Mouse (Mus musculus) kidney, postnatal 0 days (tissue): ENCODE results near the gene Hbb-bt. TPM values are rescaled to one million over a fixed set of nuclear protein-coding genes. Genes with fewer than 3 reads are reported as not detected.

Experiments used
- ATAC-seq: fragments of 200-750 bp; cut with Nextera tagmentation; replicated peaks from 2 replicates; pipeline ENCODE4 v1.8.0; 2017; ENCODE audit warnings: low read depth, moderate number of reproducible peaks, moderate TSS enrichment, moderate library complexity; ENCODE audit not compliant: low FRiP score
- DNase-seq: peaks from one replicate; pipeline ENCODE4 v3.0.0-alpha.2; 2016; ENCODE audit warnings: low spot score
- H3K27ac ChIP-seq: fragments of 300-500 bp; sonication (generic); 2 replicates; pipeline ENCODE4 v1.5.1; 2014; ENCODE audit warnings: mild to moderate bottlenecking
- H3K27me3 ChIP-seq: fragments of 300-500 bp; sonication (generic); 2 replicates; pipeline ENCODE4 v1.6.1; 2014; ENCODE audit warnings: low read length, mixed read lengths; ENCODE audit not compliant: insufficient read depth
- H3K36me3 ChIP-seq: fragments of 300-500 bp; sonication (generic); 2 replicates; pipeline ENCODE4 v1.6.1; 2014; ENCODE audit warnings: low read length, mixed read lengths; ENCODE audit not compliant: insufficient read depth
- H3K4me1 ChIP-seq: fragments of 300-500 bp; sonication (generic); replicated peaks from 2 replicates; pipeline ENCODE4 v1.6.1; 2014; ENCODE audit warnings: antibody characterized with exemption, low read length, mixed read lengths; ENCODE audit not compliant: insufficient read depth
- H3K4me2 ChIP-seq: fragments of 300-500 bp; sonication (generic); 2 replicates; pipeline ENCODE4 v1.6.1; 2014; ENCODE audit warnings: mild to moderate bottlenecking, low read length, moderate library complexity, mixed read lengths
- H3K4me3 ChIP-seq: fragments of 300-500 bp; sonication (generic); replicated peaks from 2 replicates; pipeline ENCODE4 v1.5.1; 2014; ENCODE audit warnings: low read depth, low read length
- H3K9ac ChIP-seq: fragments of 300-500 bp; sonication (generic); 2 replicates; pipeline ENCODE4 v1.6.1; 2014; ENCODE audit warnings: low read depth, low read length
- H3K9me3 ChIP-seq: fragments of 300-500 bp; sonication (generic); replicated peaks from 2 replicates; pipeline ENCODE4 v1.6.1; 2016; ENCODE audit warnings: low read length, inconsistent platforms, mixed read lengths
- CTCF ChIP-seq: IDR thresholded peaks from 2 replicates; pipeline ENCODE4 v1.5.1; 2016; ENCODE audit warnings: antibody characterized with exemption, low read depth, mild to moderate bottlenecking, moderate library complexity
- WGBS: fragments of 180-500 bp; shearing (Covaris S2); extraction: QIAGEN DNeasy Blood & Tissue Kit; methylation state at CpG from one replicate; pipeline ENCODE4 v1.1.7; 2014; 5-methylcytosine and 5-hydroxymethylcytosine counted together
- polyA plus RNA-seq: library from polyadenylated mRNA; unstranded; fragments of >200 nt; fragmentation: Nextera tagmentation; extraction: Ambion mirVana; gene quantifications from 2 replicates; pipeline ENCODE4 v1.2.1, GENCODE M21; 2015

The Hbb-bt gene
- 402 and 408 TPM in 2 replicates for polyA plus RNA-seq

GRCm38 (mm10) chr7:103813766-103814165 is at the start of gene Hbb-bt:
Hbb-bt (minus strand) TSS chr7:103813996.
- Histone ChIP-seq H3K9ac (no peak within 1 kb of the TSS), H3K4me3 (no peak within 1 kb of the TSS), H3K9me3 (no peaks in the 10 kb centered on the region), H3K27ac (no peak within 1 kb of the TSS), H3K27me3 (no peaks in the 10 kb centered on the region), H3K36me3 (no peaks in the 10 kb centered on the region), H3K4me2 (no peak within 1 kb of the TSS), H3K4me1 (no peaks in the 10 kb centered on the region)
- DNase-seq (no peak), ATAC-seq (no peak)
- no peak for TF ChIP-seq CTCF
- 88% methylated on average over 3 of the region's 3 CpGs for WGBS

- no peaks in the 10 kb centered on the region for H3K27me3 ChIP-seq
- H3K4me3 ChIP-seq: no peak overlapping the region
- H3K4me2 ChIP-seq: no peak overlapping the region
- H3K9ac ChIP-seq: no peak overlapping the region
- TF ChIP-seq CTCF: no peak
- WGBS: 79% methylated on average over 3 of the region's 3 CpGs
- H3K4me1 ChIP-seq: no peaks in the 10 kb centered on the region
- no peak overlapping the region for H3K27ac ChIP-seq
- DNase-seq (no peak), ATAC-seq (no peak)
- no peaks in the 10 kb centered on the region for H3K9me3 ChIP-seq
- no peaks in the 10 kb centered on the region for H3K36me3 ChIP-seq
Measured at GRCm38 (mm10) chr7:103861531-103861930, 47.7 kb upstream of the Hbb-bt start.

GRCm38 (mm10) chr7:103860855-103861254 is 47.1 kb upstream of the Hbb-bt start:
- DNase-seq: peak; percentile 1
- H3K4me2 ChIP-seq: no peak overlapping the region

GRCm38 (mm10) chr7:103859076-103859475 is 45.3 kb upstream of the Hbb-bt start:
- 61% methylated on average over 2 of the region's 2 CpGs for WGBS
- H3K27me3 ChIP-seq: no peaks in the 10 kb centered on the region
- H3K4me1 ChIP-seq: no peaks in the 10 kb centered on the region
- H3K4me3 ChIP-seq: no peak overlapping the region
- no peak overlapping the region for H3K9ac ChIP-seq
- no peaks in the 10 kb centered on the region for H3K36me3 ChIP-seq
- ATAC-seq (no peak), DNase-seq (no peak)
- no peak overlapping the region for H3K27ac ChIP-seq
- TF ChIP-seq CTCF: no peak
- no peaks in the 10 kb centered on the region for H3K9me3 ChIP-seq
- H3K4me2 ChIP-seq: no peak overlapping the region

More at GRCm38 (mm10) chr7:103860855-103861254, 47.1 kb upstream of the Hbb-bt start:
- H3K4me1 ChIP-seq: no peaks in the 10 kb centered on the region
- ATAC-seq: peak; percentile 57; the same call in 1 of the 2 replicates
- H3K27me3 ChIP-seq: no peaks in the 10 kb centered on the region
- no peaks in the 10 kb centered on the region for H3K36me3 ChIP-seq
- no peak overlapping the region for H3K27ac ChIP-seq
- no peak for TF ChIP-seq CTCF
- H3K9ac ChIP-seq: no peak overlapping the region
- WGBS: 50% methylated on average over 1 of the region's 1 CpGs
- H3K4me3 ChIP-seq: no peak overlapping the region
- no peaks in the 10 kb centered on the region for H3K9me3 ChIP-seq

GRCm38 (mm10) chr7:103854669-103855068 is 40.9 kb upstream of the Hbb-bt start:
- no peak for TF ChIP-seq CTCF
- no peaks in the 10 kb centered on the region for H3K27me3 ChIP-seq
- ATAC-seq (no peak), DNase-seq (no peak)
- H3K4me3 ChIP-seq: no peak overlapping the region
- no peaks in the 10 kb centered on the region for H3K36me3 ChIP-seq
- H3K9ac ChIP-seq: no peak overlapping the region
- no peak overlapping the region for H3K4me2 ChIP-seq
- H3K9me3 ChIP-seq: no peaks in the 10 kb centered on the region
- no peaks in the 10 kb centered on the region for H3K4me1 ChIP-seq
- H3K27ac ChIP-seq: no peak overlapping the region
- WGBS: 59% methylated on average over 1 of the region's 1 CpGs

- DNase-seq: no peak
- Histone ChIP-seq H3K4me1 (no peaks in the 10 kb centered on the region), H3K36me3 (no peaks in the 10 kb centered on the region), H3K9ac (no peak within 1 kb of the TSS), H3K27ac (no peak within 1 kb of the TSS), H3K9me3 (no peaks in the 10 kb centered on the region), H3K4me2 (no peak within 1 kb of the TSS), H3K27me3 (no peaks in the 10 kb centered on the region), H3K4me3 (no peak within 1 kb of the TSS)
- TF ChIP-seq CTCF: no peak
- ATAC-seq: no peak
- 56% methylated on average over 2 of the region's 2 CpGs for WGBS
Measured at GRCm38 (mm10) chr7:103853090-103853489, 39.3 kb upstream of the Hbb-bt start, which contains the start of gene Hbb-y. Hbb-y (minus strand) TSS chr7:103853216.
